Mouse (Mus musculus) ES-E14 (cell line): ENCODE results near the gene Slc38a4.

ENCODE experiments used
- CHD2 ChIP-seq: IDR thresholded peaks from 2 replicates; pipeline ENCODE4 v1.6.1; 2014; ENCODE audit warnings: mild to moderate bottlenecking, low read depth, low read length, inconsistent platforms
- MAFK ChIP-seq: IDR thresholded peaks from 2 replicates; pipeline ENCODE4 v1.6.1; 2014; ENCODE audit warnings: mild to moderate bottlenecking, low read depth, low read length, inconsistent platforms; ENCODE audit not compliant: insufficient read depth
- ZNF384 ChIP-seq: IDR thresholded peaks from 2 replicates; pipeline ENCODE4 v1.6.1; 2012; ENCODE audit warnings: low read depth, low read length, inconsistent platforms

DNA sequence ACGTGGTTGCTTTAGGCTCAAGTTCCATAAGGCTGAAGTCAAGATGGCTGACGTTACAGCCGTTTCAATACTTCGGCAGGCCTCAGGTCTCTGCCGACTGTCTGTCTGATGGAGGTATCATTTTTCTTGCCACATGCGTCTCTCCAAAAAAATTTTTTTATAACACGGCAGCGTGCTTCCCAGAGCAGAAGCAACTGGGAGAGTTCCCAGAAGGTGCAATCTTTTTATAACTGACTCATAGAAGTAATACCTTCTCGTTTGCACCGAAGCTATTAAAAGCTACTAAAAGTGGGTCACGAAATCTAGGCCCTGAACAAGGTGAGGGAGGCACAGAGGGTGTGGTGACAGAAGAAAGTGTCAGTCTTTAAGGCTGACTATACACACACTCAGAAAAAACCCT lies 87.0 kb downstream of the Slc38a4 start:
- no peak for TF ChIP-seq ZNF384
- TF ChIP-seq MAFK: no peak
- no peak for TF ChIP-seq CHD2
